Mouse (Mus musculus) forebrain, embryonic 15.5 days (tissue): ENCODE results near the gene Cryab. TPM values are rescaled to one million over a fixed set of nuclear protein-coding genes. Genes with fewer than 3 reads are reported as not detected.

Experiments
- ATAC-seq: fragments of 200-750 bp; cut with Nextera tagmentation; replicated peaks from 2 replicates; pipeline ENCODE4 v1.8.0; 2017; ENCODE audit warnings: mild to moderate bottlenecking, moderate TSS enrichment, moderate library complexity
- H3K27ac ChIP-seq: fragments of 300-500 bp; sonication (generic); replicated peaks from 2 replicates; pipeline ENCODE4 v1.5.1; 2015; ENCODE audit warnings: mild to moderate bottlenecking, inconsistent platforms
- H3K27me3 ChIP-seq: fragments of 300-500 bp; sonication (generic); 2 replicates; pipeline ENCODE4 v1.6.1; 2015; ENCODE audit warnings: inconsistent platforms
- H3K36me3 ChIP-seq: fragments of 300-500 bp; sonication (generic); 2 replicates; pipeline ENCODE4 v1.6.1; 2015; ENCODE audit warnings: mild to moderate bottlenecking, inconsistent platforms
- H3K4me1 ChIP-seq: fragments of 300-500 bp; sonication (generic); 2 replicates; pipeline ENCODE4 v1.6.1; 2015; ENCODE audit warnings: inconsistent platforms
- H3K4me2 ChIP-seq: fragments of 300-500 bp; sonication (generic); replicated peaks from 2 replicates; pipeline ENCODE4 v1.6.1; 2015; ENCODE audit warnings: mild to moderate bottlenecking, inconsistent platforms
- H3K4me3 ChIP-seq: fragments of 300-500 bp; sonication (generic); 2 replicates; pipeline ENCODE4 v1.5.1; 2015; ENCODE audit warnings: mild to moderate bottlenecking, inconsistent platforms
- H3K9ac ChIP-seq: fragments of 300-500 bp; sonication (generic); replicated peaks from 2 replicates; pipeline ENCODE4 v1.6.1; 2015; ENCODE audit warnings: mild to moderate bottlenecking, inconsistent platforms
- H3K9me3 ChIP-seq: fragments of 300-500 bp; sonication (generic); 2 replicates; pipeline ENCODE4 v1.6.1; 2016; ENCODE audit warnings: inconsistent platforms
- WGBS: fragments of 180-500 bp; shearing (Covaris S2); methylation state at CpG from one replicate; pipeline ENCODE4 v1.1.7; 2015; ENCODE audit warnings: mixed read lengths; 5-methylcytosine and 5-hydroxymethylcytosine counted together
- polyA plus RNA-seq: library from polyadenylated mRNA; unstranded; fragments of >200 nt; fragmentation: Nextera tagmentation; extraction: Ambion mirVana; gene quantifications from 2 replicates; pipeline ENCODE4 v1.2.1, GENCODE M21; 2015

Cryab gene
- 13.1 and 14.1 TPM in 2 replicates for polyA plus RNA-seq

GRCm38 (mm10) chr9:50751323-50751722 lies at the start of gene Cryab:
Gene Cryab, plus strand, starts transcription at chr9:50751325.
- no peak within 1 kb of the TSS for H3K4me3 ChIP-seq
- H3K36me3 ChIP-seq: no peaks in the 10 kb centered on the region
- H3K4me2 ChIP-seq: no peak within 1 kb of the TSS
- no peak within 1 kb of the TSS for H3K9ac ChIP-seq
- 81% methylated on average over 22 of the region's 22 CpGs for WGBS
- no peaks in the 10 kb centered on the region for H3K9me3 ChIP-seq
- H3K27me3 ChIP-seq: no peaks in the 10 kb centered on the region
- H3K4me1 ChIP-seq: peaks cover 11% of the 10 kb centered on the region
- ATAC-seq: no peak
- H3K27ac ChIP-seq: no peak within 1 kb of the TSS

DNA sequence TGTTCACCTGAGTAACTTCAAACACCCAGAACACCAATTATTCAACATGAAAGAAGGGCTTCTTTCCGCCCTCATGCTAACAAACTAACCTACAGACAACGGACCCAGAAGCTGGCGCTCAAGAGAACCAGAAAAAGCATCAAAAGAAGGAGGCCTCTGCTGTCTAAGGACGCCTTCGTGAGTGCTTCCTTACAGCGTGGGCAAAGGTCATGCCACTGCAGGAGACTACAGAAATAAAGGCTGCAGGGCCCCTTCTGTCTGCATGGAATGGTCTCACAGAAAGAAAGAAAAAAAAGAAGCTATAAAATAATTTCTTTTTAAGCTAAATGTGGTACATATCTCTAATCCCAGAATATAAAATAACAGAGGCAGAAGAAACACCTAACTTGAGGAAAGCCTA lies 46.2 kb upstream of the Cryab start:
- no peak overlapping the region for H3K9ac ChIP-seq
- WGBS: 47% methylated on average over 6 of the region's 6 CpGs
- no peak for ATAC-seq
- no peak overlapping the region for H3K4me3 ChIP-seq
- 0 out of 2 replicates have a peak, but pooled peaks cover 3% of the 10 kb centered on the region for H3K36me3 ChIP-seq
- H3K27ac ChIP-seq: no peak overlapping the region
- H3K4me1 ChIP-seq: no peaks in the 10 kb centered on the region
- H3K4me2 ChIP-seq: no peak overlapping the region
- no peaks in the 10 kb centered on the region for H3K27me3 ChIP-seq
- H3K9me3 ChIP-seq: no peaks in the 10 kb centered on the region

- 28% methylated on average over 2 of the region's 2 CpGs for WGBS
- H3K4me2 ChIP-seq: no peak overlapping the region
- H3K36me3 ChIP-seq: peaks cover 10% of the 10 kb centered on the region; the same call in 1 of the 2 replicates
- no peak overlapping the region for H3K4me3 ChIP-seq
- H3K9ac ChIP-seq: no peak overlapping the region
- no peaks in the 10 kb centered on the region for H3K27me3 ChIP-seq
- H3K9me3 ChIP-seq: no peaks in the 10 kb centered on the region
- no peaks in the 10 kb centered on the region for H3K4me1 ChIP-seq
- ATAC-seq: no peak
- H3K27ac ChIP-seq: no peak overlapping the region
These were observed 42.0 kb upstream of the Cryab start for GRCm38 (mm10) chr9:50709108-50709507.

- 82% methylated on average over 4 of the region's 4 CpGs for WGBS
- Histone ChIP-seq H3K36me3 (peaks cover 6% of the 10 kb centered on the region; the same call in 1 of the 2 replicates), H3K4me1 (no peaks in the 10 kb centered on the region), H3K27ac (no peak overlapping the region), H3K4me2 (no peak overlapping the region), H3K9me3 (no peaks in the 10 kb centered on the region), H3K4me3 (no peak overlapping the region), H3K27me3 (no peaks in the 10 kb centered on the region), H3K9ac (no peak overlapping the region)
- ATAC-seq: no peak
These were observed 39.8 kb upstream of the Cryab start for GRCm38 (mm10) chr9:50711337-50711736.

DNA sequence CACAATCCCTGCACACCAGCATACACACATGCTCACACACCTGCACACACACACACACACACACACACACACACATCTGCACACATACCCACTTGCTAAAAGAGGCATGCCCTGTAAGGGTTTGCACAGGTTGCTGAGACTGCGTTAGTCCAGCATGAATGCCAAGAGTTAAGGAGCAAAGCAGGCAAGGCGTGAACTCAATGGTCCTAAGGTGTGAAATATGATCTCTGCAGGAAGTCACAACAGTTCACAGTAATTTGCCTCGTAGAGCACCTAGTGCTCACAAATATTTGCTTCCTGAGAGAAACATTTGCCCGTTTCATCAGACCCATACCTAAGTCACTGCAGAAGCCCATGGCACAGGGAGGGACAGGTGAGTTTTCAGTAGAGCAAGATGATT lies 36.9 kb upstream of the Cryab start:
- no peaks in the 10 kb centered on the region for H3K4me1 ChIP-seq
- no peaks in the 10 kb centered on the region for H3K9me3 ChIP-seq
- H3K4me2 ChIP-seq: no peak overlapping the region
- no peak overlapping the region for H3K9ac ChIP-seq
- no peak overlapping the region for H3K4me3 ChIP-seq
- no peak overlapping the region for H3K27ac ChIP-seq
- ATAC-seq: no peak
- WGBS: 69% methylated on average over 4 of the region's 4 CpGs
- no peaks in the 10 kb centered on the region for H3K27me3 ChIP-seq
- peaks cover 6% of the 10 kb centered on the region; the same call in 1 of the 2 replicates for H3K36me3 ChIP-seq

- 82% methylated on average over 4 of the region's 4 CpGs for WGBS
- no peak overlapping the region for H3K27ac ChIP-seq
- no peaks in the 10 kb centered on the region for H3K27me3 ChIP-seq
- H3K9ac ChIP-seq: no peak overlapping the region
- no peak overlapping the region for H3K4me3 ChIP-seq
- H3K9me3 ChIP-seq: no peaks in the 10 kb centered on the region
- H3K4me1 ChIP-seq: peaks cover 23% of the 10 kb centered on the region
- H3K4me2 ChIP-seq: no peak overlapping the region
- no peak for ATAC-seq
- no peaks in the 10 kb centered on the region for H3K36me3 ChIP-seq
These were observed 32.2 kb upstream of the Cryab start for GRCm38 (mm10) chr9:50718878-50719277.

- Histone ChIP-seq H3K36me3 (no peaks in the 10 kb centered on the region), H3K9ac (no peak overlapping the region), H3K4me2 (no peak overlapping the region), H3K4me3 (no peak overlapping the region), H3K9me3 (no peaks in the 10 kb centered on the region), H3K27me3 (no peaks in the 10 kb centered on the region), H3K27ac (no peak overlapping the region), H3K4me1 (peaks cover 44% of the 10 kb centered on the region)
- no peak for ATAC-seq
- 51% methylated on average over 12 of the region's 12 CpGs for WGBS
These were observed 30.1 kb upstream of the Cryab start for GRCm38 (mm10) chr9:50721061-50721460.

GRCm38 (mm10) chr9:50722451-50722911 lies 28.6 kb upstream of the Cryab start:
- no peaks in the 10 kb centered on the region for H3K36me3 ChIP-seq
- no peaks in the 10 kb centered on the region for H3K9me3 ChIP-seq
- 27% methylated on average over 8 of the region's 8 CpGs for WGBS
- H3K4me2 ChIP-seq: peak overlapping the region; percentile 35; the same call in 1 of the 2 replicates
- no peak overlapping the region for H3K9ac ChIP-seq
- H3K4me3 ChIP-seq: no peak overlapping the region
- no peaks in the 10 kb centered on the region for H3K27me3 ChIP-seq
- ATAC-seq: peak; percentile 54; the same call in 1 of the 2 replicates
- H3K27ac ChIP-seq: peak overlapping the region; percentile 77
- H3K4me1 ChIP-seq: peaks cover 59% of the 10 kb centered on the region

- peaks cover 63% of the 10 kb centered on the region for H3K4me1 ChIP-seq
- H3K9me3 ChIP-seq: no peaks in the 10 kb centered on the region
- H3K9ac ChIP-seq: no peak overlapping the region
- peak overlapping the region; percentile 35 for H3K4me2 ChIP-seq
- peak overlapping the region; percentile 77 for H3K27ac ChIP-seq
- H3K27me3 ChIP-seq: no peaks in the 10 kb centered on the region
- 23% methylated on average over 7 of the region's 7 CpGs for WGBS
- no peaks in the 10 kb centered on the region for H3K36me3 ChIP-seq
- ATAC-seq: no peak
- peak overlapping the region; percentile 0; the same call in 1 of the 2 replicates for H3K4me3 ChIP-seq
These were observed 27.7 kb upstream of the Cryab start for GRCm38 (mm10) chr9:50723406-50723805.

- H3K4me1 ChIP-seq: peaks cover 68% of the 10 kb centered on the region
- 76% methylated on average over 2 of the region's 2 CpGs for WGBS
- H3K27ac ChIP-seq: peak overlapping the region; percentile 77
- H3K27me3 ChIP-seq: no peaks in the 10 kb centered on the region
- peak overlapping the region; percentile 20; the same call in 1 of the 2 replicates for H3K9ac ChIP-seq
- H3K36me3 ChIP-seq: no peaks in the 10 kb centered on the region
- no peak for ATAC-seq
- H3K4me3 ChIP-seq: no peak overlapping the region
- H3K9me3 ChIP-seq: no peaks in the 10 kb centered on the region
- H3K4me2 ChIP-seq: peak overlapping the region; percentile 78; the same call in 1 of the 2 replicates
These were observed 27.0 kb upstream of the Cryab start for GRCm38 (mm10) chr9:50724147-50724546.

GRCm38 (mm10) chr9:50724661-50725330 lies 26.3 kb upstream of the Cryab start:
- Histone ChIP-seq H3K27ac (peak overlapping the region; percentile 77), H3K4me2 (peak overlapping the region; percentile 78), H3K9me3 (no peaks in the 10 kb centered on the region), H3K4me3 (no peak overlapping the region), H3K9ac (no peak overlapping the region), H3K4me1 (peaks cover 68% of the 10 kb centered on the region), H3K36me3 (no peaks in the 10 kb centered on the region), H3K27me3 (no peaks in the 10 kb centered on the region)
- 22% methylated on average over 3 of the region's 3 CpGs for WGBS
- ATAC-seq: no peak

- peak overlapping the region; percentile 71 for H3K27ac ChIP-seq
- H3K9me3 ChIP-seq: no peaks in the 10 kb centered on the region
- H3K4me2 ChIP-seq: peak overlapping the region; percentile 78
- peak overlapping the region; percentile 26; the same call in 1 of the 2 replicates for H3K9ac ChIP-seq
- no peaks in the 10 kb centered on the region for H3K27me3 ChIP-seq
- ATAC-seq: no peak
- H3K36me3 ChIP-seq: no peaks in the 10 kb centered on the region
- H3K4me1 ChIP-seq: peaks cover 67% of the 10 kb centered on the region
- 20% methylated on average over 8 of the region's 8 CpGs for WGBS
- H3K4me3 ChIP-seq: peak overlapping the region; percentile 57
These were observed 25.1 kb upstream of the Cryab start for GRCm38 (mm10) chr9:50725921-50726590.
